Mouse (Mus musculus) small intestine, adult 2 months (tissue): ENCODE results near the gene Cipc. TPM values are rescaled to one million over a fixed set of nuclear protein-coding genes. Genes with fewer than 3 reads are reported as not detected.

ENCODE experiments used
- H3K27ac ChIP-seq: fragments of 200-500 bp; 2 replicates; pipeline ENCODE4 v1.5.1; 2012; ENCODE audit warnings: low read depth, low read length, control low read depth, inconsistent platforms; ENCODE audit not compliant: insufficient read depth
- H3K27me3 ChIP-seq: fragments of 200-500 bp; 2 replicates; pipeline ENCODE4 v1.6.1; 2012; ENCODE audit warnings: mild to moderate bottlenecking, moderate library complexity, low read length, inconsistent platforms; ENCODE audit not compliant: control insufficient read depth, insufficient read depth
- H3K36me3 ChIP-seq: fragments of 200-500 bp; 2 replicates; pipeline ENCODE4 v1.6.1; 2012; ENCODE audit warnings: mild to moderate bottlenecking, low read length, control low read depth, inconsistent platforms; ENCODE audit not compliant: control insufficient read depth, insufficient read depth
- H3K4me1 ChIP-seq: fragments of 200-500 bp; 2 replicates; pipeline ENCODE4 v1.6.1; 2012; ENCODE audit warnings: low read length, inconsistent platforms, mixed read lengths; ENCODE audit not compliant: control insufficient read depth, insufficient read depth, insufficient read length
- H3K4me3 ChIP-seq: fragments of 200-500 bp; 2 replicates; pipeline ENCODE4 v1.5.1; 2012; ENCODE audit warnings: low read depth, mild to moderate bottlenecking, control low read depth, inconsistent platforms, low read length, moderate library complexity
- CTCF ChIP-seq: fragments of 200-500 bp; IDR thresholded peaks from 2 replicates; pipeline ENCODE4 v1.5.1; 2012; ENCODE audit warnings: low read depth, mild to moderate bottlenecking, control low read depth, inconsistent platforms, low read length, moderate library complexity, mixed read lengths; ENCODE audit not compliant: insufficient replicate concordance, insufficient read length; ENCODE audit errors: extremely low read depth
- POLR2A ChIP-seq: fragments of 200-500 bp; IDR thresholded peaks from 2 replicates; pipeline ENCODE4 v1.6.1; 2012; ENCODE audit warnings: low read depth, mild to moderate bottlenecking, control low read depth, inconsistent platforms, low read length, moderate library complexity
- WGBS: fragments of 180-500 bp; shearing (Covaris S2); methylation state at CpG from one replicate; pipeline ENCODE4 v1.1.7; 2018; 5-methylcytosine and 5-hydroxymethylcytosine counted together
- polyA plus RNA-seq: library from polyadenylated mRNA; depleted of rRNA; stranded (reverse); fragments of >200 nt; gene quantifications from 2 replicates; pipeline ENCODE4 v1.2.3, GENCODE M21; 2012

The Cipc gene
- polyA plus RNA-seq, 1 experiment = 16.3 TPM

DNA sequence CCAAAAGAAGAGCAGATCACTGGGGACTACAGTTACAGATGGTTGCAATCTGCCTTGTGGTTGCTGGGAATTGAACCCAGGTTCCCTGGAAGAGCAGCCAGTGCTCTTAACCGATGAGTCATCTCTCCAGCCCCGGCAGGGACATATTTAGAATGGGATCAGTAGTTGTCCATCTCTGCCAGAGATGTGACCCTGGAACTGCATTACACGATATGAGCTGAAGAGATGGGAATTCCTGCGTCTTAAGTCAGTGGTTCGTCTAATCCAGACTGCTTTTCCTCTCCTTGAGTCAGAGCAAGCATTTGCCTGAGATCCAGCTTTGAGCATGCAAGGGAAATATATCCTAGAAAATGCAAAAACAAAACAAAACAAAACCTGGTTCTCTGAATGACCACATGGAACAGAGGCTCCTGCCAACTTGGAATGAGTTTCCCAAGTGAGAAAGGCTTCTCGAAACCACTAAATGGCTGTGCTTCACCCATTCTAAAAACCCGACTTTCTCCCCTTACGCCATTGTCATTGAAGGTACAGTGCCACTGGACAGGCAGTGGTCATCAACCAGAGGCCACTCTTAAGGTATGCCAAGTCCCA, 11.1 kb upstream of the Cipc start:
- 66% methylated on average over 8 of the region's 8 CpGs for WGBS
- Histone ChIP-seq H3K27me3 (no peaks in the 10 kb centered on the region), H3K36me3 (no peaks in the 10 kb centered on the region), H3K4me3 (no peak overlapping the region), H3K27ac (peak overlapping the region; percentile 58), H3K4me1 (peaks cover 12% of the 10 kb centered on the region; the same call in 1 of the 2 replicates)
- TF ChIP-seq POLR2A (no peak), CTCF (no peak)

DNA sequence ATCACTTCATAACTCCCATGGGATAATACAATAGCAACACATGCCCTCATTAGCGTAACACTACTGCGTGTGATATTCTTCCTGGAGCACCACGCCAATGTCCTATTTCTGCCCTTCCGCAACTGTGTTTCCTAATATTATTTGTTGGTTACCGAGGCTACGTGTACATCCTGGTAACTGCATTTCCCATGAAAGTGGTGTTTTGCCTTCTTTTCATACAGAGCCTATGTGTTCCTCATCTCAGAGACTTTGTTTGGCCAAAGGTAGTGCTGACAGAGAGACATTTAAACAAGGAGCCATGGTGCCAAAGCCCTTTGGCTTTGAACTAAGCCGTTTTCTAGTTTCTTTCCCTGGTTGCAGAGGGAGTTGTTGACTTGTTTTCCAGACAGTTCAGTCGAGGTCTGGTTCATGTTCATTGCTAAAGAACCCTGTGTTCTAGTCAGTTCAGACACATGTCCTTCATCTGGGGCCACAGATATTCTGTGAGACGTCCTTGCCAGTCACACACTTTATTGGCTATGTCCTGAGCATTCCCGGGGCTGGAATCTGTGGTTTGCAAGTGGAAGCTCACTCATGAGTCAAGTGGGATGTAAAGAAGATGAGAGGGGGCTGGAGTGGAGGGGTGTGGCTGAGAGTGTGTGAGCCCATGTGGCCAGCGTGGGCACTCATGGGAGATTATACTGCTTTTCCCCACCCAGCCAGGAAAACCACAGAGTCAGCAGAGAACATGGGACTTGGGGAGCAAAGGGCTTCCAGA, 10.1 kb upstream of the Cipc start:
- peaks cover 7% of the 10 kb centered on the region; the same call in 1 of the 2 replicates for H3K4me1 ChIP-seq
- no peak for TF ChIP-seq POLR2A
- TF ChIP-seq CTCF = no peak
- H3K4me3 ChIP-seq = no peak overlapping the region
- 72% methylated on average over 11 of the region's 11 CpGs for WGBS
- H3K36me3 ChIP-seq = no peaks in the 10 kb centered on the region
- no peaks in the 10 kb centered on the region for H3K27me3 ChIP-seq
- H3K27ac ChIP-seq = peak overlapping the region; percentile 55; the same call in 1 of the 2 replicates

- 63% methylated on average over 9 of the region's 9 CpGs for WGBS
- no peaks in the 10 kb centered on the region for H3K27me3 ChIP-seq
- no peak for TF ChIP-seq CTCF
- no peak for TF ChIP-seq POLR2A
- H3K4me1 ChIP-seq = no peaks in the 10 kb centered on the region
- no peak overlapping the region for H3K27ac ChIP-seq
- H3K4me3 ChIP-seq = no peak overlapping the region
- no peaks in the 10 kb centered on the region for H3K36me3 ChIP-seq
Measured at GRCm38 (mm10) chr12:86938571-86938970, 8.3 kb upstream of the Cipc start.

DNA sequence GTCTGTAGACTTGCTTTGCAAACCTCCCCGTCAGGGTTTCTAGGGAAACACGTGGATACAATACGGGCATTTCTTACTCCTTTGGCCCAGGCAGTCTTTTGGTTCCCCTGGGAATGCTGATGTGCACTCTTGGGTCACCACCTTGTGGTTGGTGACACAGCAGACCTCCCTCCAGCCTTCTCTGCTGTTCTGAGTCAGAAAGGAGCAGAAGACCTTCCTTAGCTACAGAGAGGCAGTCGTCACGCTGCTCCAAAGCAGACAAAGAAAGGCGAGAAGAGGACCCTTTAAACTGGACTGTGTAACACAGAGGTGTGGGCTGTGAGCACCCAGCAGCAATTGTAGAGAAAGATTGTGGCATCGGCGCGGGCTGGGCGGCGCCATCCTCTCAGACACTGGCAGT, 5.7 kb upstream of the Cipc start:
- TF ChIP-seq POLR2A (no peak), CTCF (no peak)
- Histone ChIP-seq H3K4me1 (peaks cover 3% of the 10 kb centered on the region; the same call in 1 of the 2 replicates), H3K4me3 (no peak overlapping the region), H3K27ac (no peak overlapping the region), H3K36me3 (no peaks in the 10 kb centered on the region), H3K27me3 (no peaks in the 10 kb centered on the region)
- WGBS = 50% methylated on average over 11 of the region's 11 CpGs

- H3K4me1 ChIP-seq = peaks cover 3% of the 10 kb centered on the region; the same call in 1 of the 2 replicates
- H3K36me3 ChIP-seq = no peaks in the 10 kb centered on the region
- WGBS = 52% methylated on average over 5 of the region's 5 CpGs
- TF ChIP-seq CTCF = no peak
- no peak overlapping the region for H3K27ac ChIP-seq
- H3K27me3 ChIP-seq = no peaks in the 10 kb centered on the region
- no peak overlapping the region for H3K4me3 ChIP-seq
Measured at GRCm38 (mm10) chr12:86941734-86942486, 4.9 kb upstream of the Cipc start.

DNA sequence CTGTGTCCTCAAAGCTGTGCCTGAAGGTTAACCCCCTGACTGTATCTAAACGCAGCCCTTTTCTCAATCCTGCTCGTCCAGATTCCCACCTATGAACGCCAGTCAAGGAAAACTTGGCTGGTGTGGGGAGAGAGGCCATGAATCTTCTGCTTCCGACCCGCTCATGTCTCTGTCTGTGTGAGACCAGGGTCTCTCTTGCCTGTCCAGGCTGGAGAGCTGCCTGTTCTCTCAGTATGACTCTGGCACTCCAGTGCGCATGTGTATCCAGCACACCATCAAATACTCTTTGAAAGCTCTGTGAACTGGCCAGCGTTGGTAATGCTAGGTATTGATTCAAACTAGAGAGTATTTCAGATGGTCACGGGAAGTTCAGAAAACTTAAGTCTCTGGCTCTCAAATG, 3.4 kb upstream of the Cipc start:
- H3K36me3 ChIP-seq = no peaks in the 10 kb centered on the region
- TF ChIP-seq CTCF (no peak), POLR2A (no peak)
- H3K27me3 ChIP-seq = no peaks in the 10 kb centered on the region
- H3K4me3 ChIP-seq = no peak overlapping the region
- H3K4me1 ChIP-seq = peaks cover 7% of the 10 kb centered on the region
- WGBS = 86% methylated on average over 8 of the region's 8 CpGs
- H3K27ac ChIP-seq = no peak overlapping the region

GRCm38 (mm10) chr12:86945126-86945525, 1.7 kb upstream of the Cipc start:
- Histone ChIP-seq H3K4me1 (peaks cover 11% of the 10 kb centered on the region), H3K36me3 (no peaks in the 10 kb centered on the region), H3K4me3 (no peak overlapping the region), H3K27me3 (no peaks in the 10 kb centered on the region), H3K27ac (no peak overlapping the region)
- WGBS = 17% methylated on average over 4 of the region's 4 CpGs
- TF ChIP-seq CTCF (peak; percentile 34; the same call in 1 of the 2 replicates), POLR2A (no peak)
